In genomic region chr9:122244080-122244799, GRCm38 (mm10) we compare ENCODE assay signal across 8 mouse cellular contexts. TPM values are rescaled to one million over a fixed set of nuclear protein-coding genes. Genes with fewer than 3 reads are reported as not detected.
DNase-seq lines count a peak whose midpoint lies in the region; ATAC-seq and TF ChIP-seq lines count a peak whose summit lies in the region.

No protein-coding gene starts in this region.

- no peak overlapping the region for H3K4me3 ChIP-seq in forebrain, embryonic 10.5 days
- H3K4me3 ChIP-seq in forebrain, embryonic 12.5 days (replicated peaks) = no peak overlapping the region
- H3K4me3 ChIP-seq in embryonic facial prominence, embryonic 11.5 days (ENCODE audit: low read depth, low read length) = no peak overlapping the region
- no peak overlapping the region for H3K4me3 ChIP-seq in lung, embryonic 14.5 days (ENCODE audit: low read depth, low read length)
- no peak overlapping the region for H3K4me3 ChIP-seq in spleen, adult 2 months (ENCODE audit: extremely low read depth, insufficient read depth, insufficient read length)

- TF ChIP-seq CTCF in lung, embryonic 14.5 days (IDR thresholded peaks at IDR 0.05; ENCODE audit: low read depth) = peak; percentile 74
- peak; percentile 54; the same call in 1 of the 2 replicates for TF ChIP-seq CTCF in spleen, adult 2 months (IDR thresholded peaks at IDR 0.05; ENCODE audit: extremely low read depth, insufficient read depth, insufficient read length, insufficient replicate concordance)

- peaks cover 8% of the 10 kb centered on the region; the same call in 1 of the 2 replicates for H3K36me3 ChIP-seq in forebrain, embryonic 10.5 days (replicated peaks)
- peaks cover 7% of the 10 kb centered on the region for H3K36me3 ChIP-seq in forebrain, embryonic 12.5 days (replicated peaks)
- H3K36me3 ChIP-seq in embryonic facial prominence, embryonic 11.5 days (replicated peaks; ENCODE audit: control insufficient read depth, insufficient read depth, low read depth, low read length) = no peaks in the 10 kb centered on the region
- no peaks in the 10 kb centered on the region for H3K36me3 ChIP-seq in lung, embryonic 14.5 days (ENCODE audit: insufficient read depth)
- no peaks in the 10 kb centered on the region for H3K36me3 ChIP-seq in spleen, adult 2 months (ENCODE audit: control insufficient read depth, insufficient read depth, low read length)

- H3K27ac ChIP-seq in forebrain, embryonic 10.5 days = no peak overlapping the region
- no peak overlapping the region for H3K27ac ChIP-seq in forebrain, embryonic 12.5 days
- no peak overlapping the region for H3K27ac ChIP-seq in embryonic facial prominence, embryonic 11.5 days (replicated peaks; ENCODE audit: low read depth, low read length)
- no peak overlapping the region for H3K27ac ChIP-seq in lung, embryonic 14.5 days (ENCODE audit: low read depth)
- no peak overlapping the region for H3K27ac ChIP-seq in spleen, adult 2 months (ENCODE audit: insufficient read depth, low read length)

- H3K9ac ChIP-seq in forebrain, embryonic 12.5 days = no peak overlapping the region
- no peak overlapping the region for H3K9ac ChIP-seq in embryonic facial prominence, embryonic 11.5 days (replicated peaks; ENCODE audit: low read length)
- no peak overlapping the region for H3K9ac ChIP-seq in lung, embryonic 14.5 days

- no peak for TF ChIP-seq POLR2A in spleen, adult 2 months (IDR thresholded peaks at IDR 0.05; ENCODE audit: low read depth, low read length)

- H3K4me1 ChIP-seq in forebrain, embryonic 10.5 days = peaks cover 39% of the 10 kb centered on the region
- peaks cover 23% of the 10 kb centered on the region for H3K4me1 ChIP-seq in forebrain, embryonic 12.5 days
- no peaks in the 10 kb centered on the region for H3K4me1 ChIP-seq in embryonic facial prominence, embryonic 11.5 days (ENCODE audit: control insufficient read depth, insufficient read depth, low read length)
- H3K4me1 ChIP-seq in lung, embryonic 14.5 days (ENCODE audit: insufficient read depth) = no peaks in the 10 kb centered on the region
- H3K4me1 ChIP-seq in spleen, adult 2 months (ENCODE audit: control insufficient read depth, insufficient read depth, insufficient read length) = peaks cover 17% of the 10 kb centered on the region; the same call in 1 of the 2 replicates

- DNase-seq in forebrain, embryonic 10.5 days (ENCODE audit: extremely low spot score, low spot score) = peak; percentile 41
- peak; percentile 67 for DNase-seq in 3T3-L1 (ENCODE audit: low read depth, low spot score)
- DNase-seq in adrenal gland, adult 18-20 months (ENCODE audit: low spot score in 2 of 2) = peak; percentile 43 to 57
- peak; percentile 73 for DNase-seq in embryonic facial prominence, embryonic 11.5 days (ENCODE audit: low spot score)
- DNase-seq in kidney, postnatal 10 days = peak; percentile 78
- DNase-seq in lung, embryonic 14.5 days = peak; percentile 77
- DNase-seq in spleen, adult 2 months (ENCODE audit: low read depth in 1 of 2, low spot score in 2 of 2) = peak in 1 of 2 experiments; percentile 68

- no peaks in the 10 kb centered on the region for H3K9me3 ChIP-seq in forebrain, embryonic 10.5 days
- H3K9me3 ChIP-seq in forebrain, embryonic 12.5 days = no peaks in the 10 kb centered on the region
- H3K9me3 ChIP-seq in embryonic facial prominence, embryonic 11.5 days (replicated peaks; ENCODE audit: control insufficient read depth, low read length) = no peaks in the 10 kb centered on the region
- no peaks in the 10 kb centered on the region for H3K9me3 ChIP-seq in lung, embryonic 14.5 days (ENCODE audit: low read depth, low read length)

- H3K27me3 ChIP-seq in forebrain, embryonic 10.5 days (ENCODE audit: poor library complexity, severe bottlenecking) = no peaks in the 10 kb centered on the region
- H3K27me3 ChIP-seq in forebrain, embryonic 12.5 days = no peaks in the 10 kb centered on the region
- H3K27me3 ChIP-seq in embryonic facial prominence, embryonic 11.5 days (ENCODE audit: control insufficient read depth, insufficient read depth, low read length) = no peaks in the 10 kb centered on the region
- no peaks in the 10 kb centered on the region for H3K27me3 ChIP-seq in lung, embryonic 14.5 days (ENCODE audit: insufficient read depth, low read length)
- no peaks in the 10 kb centered on the region for H3K27me3 ChIP-seq in spleen, adult 2 months (ENCODE audit: control insufficient read depth, insufficient read depth, low read length)

- no peak overlapping the region for H3K4me2 ChIP-seq in forebrain, embryonic 12.5 days
- no peak overlapping the region for H3K4me2 ChIP-seq in embryonic facial prominence, embryonic 11.5 days (ENCODE audit: low read depth, low read length)
- H3K4me2 ChIP-seq in lung, embryonic 14.5 days = no peak overlapping the region

- no peak for ATAC-seq in forebrain, embryonic 12.5 days (ENCODE audit: low FRiP score)
- ATAC-seq in embryonic facial prominence, embryonic 11.5 days (replicated peaks; ENCODE audit: insufficient number of reproducible peaks, low FRiP score, low TSS enrichment, low read depth) = no peak
- ATAC-seq in lung, embryonic 14.5 days (ENCODE audit: insufficient read depth) = no peak

- 35% methylated on average over 4 of the region's 4 CpGs for WGBS in forebrain, embryonic 10.5 days
- 38% methylated on average over 4 of the region's 4 CpGs for WGBS in forebrain, embryonic 12.5 days
- WGBS in embryonic facial prominence, embryonic 11.5 days = 36% methylated on average over 4 of the region's 4 CpGs
- WGBS in lung, embryonic 14.5 days = 31% methylated on average over 4 of the region's 4 CpGs
- 36% methylated on average over 4 of the region's 4 CpGs for WGBS in spleen, adult 2 months

RNA-seq across cellular contexts. Expression of gene Ano10, which starts 50.0 kb away (rescaled TPM):
- polyA plus RNA-seq in forebrain, embryonic 10.5 days (2016; fragmentation: Nextera tagmentation; extraction: Ambion mirVana) = 29.9 and 31.1 TPM in 2 replicates
- 36.4 and 37.0 TPM in 2 replicates for polyA plus RNA-seq in forebrain, embryonic 12.5 days (2016; fragmentation: Nextera tagmentation; extraction: Ambion mirVana)
- total RNA-seq in adrenal gland, adult 18-20 months (2021) = 10 to 100 TPM; 59.0 to 93.2 TPM
- 35.2 and 40.1 TPM in 2 replicates for polyA plus RNA-seq in embryonic facial prominence, embryonic 11.5 days (2014; fragmentation: Nextera tagmentation; extraction: Ambion mirVana)
- 31.5 and 38.4 TPM in 2 replicates for polyA plus RNA-seq in lung, embryonic 14.5 days (2014; fragmentation: Nextera tagmentation; extraction: Ambion mirVana)
- 20.7 and 20.8 TPM in 2 replicates for polyA plus RNA-seq in spleen, adult 2 months (2012; rRNA removed)
